Mouse (Mus musculus) layer of hippocampus, postnatal 10 days (tissue): ENCODE data around the gene Isg20l2. TPM values are rescaled to one million over a fixed set of nuclear protein-coding genes. Genes with fewer than 3 reads are reported as not detected.
A peak's percentile ranks its signal among the peaks of the same experiment; 100 is the strongest.
"Not testable (repeated sequence)": the region's sequence is repeated elsewhere in the genome, so short reads cannot be mapped to it uniquely, and the experiment has no call there.

Experiments
- DNase-seq, 2 experiments: peaks; one replicate each; pipeline ENCODE4 v3.0.0; 2021; ENCODE audit warnings: low spot score in 2 of 2
- long read RNA-seq: library from polyadenylated mRNA; stranded (forward); transcript quantifications from one replicate; pipeline ENCODE4 v2.0.0, GENCODE M21; 2023
- total RNA-seq, 2 experiments: library from RNA; stranded (reverse); gene quantifications; 2 replicates each; pipeline ENCODE4 v1.2.3; 2021

Isg20l2 gene
- 10 to 100 TPM; 17.1 to 19.0 TPM for total RNA-seq
- long read RNA-seq, transcript Isg20l2-201 (4 exons, 2,893 nt), result major isoform, 5 of 6 reads
- long read RNA-seq, partial matches to known transcripts, result 1 of 6 reads
- long read RNA-seq, other reads (novel, unspliced or antisense), result 0 of 6 reads

- DNase-seq, result peak; percentile 97 to 98
Measured at GRCm38 (mm10) chr3:87930078-87930795, at the start of gene Isg20l2, which contains the start of gene Rrnad1. Isg20l2 (plus strand) TSS chr3:87930314. Rrnad1 (minus strand) TSS chr3:87930717.

GRCm38 (mm10) chr3:87884291-87884690 is 45.8 kb upstream of the Isg20l2 start:
- no peak for DNase-seq

GRCm38 (mm10) chr3:87884708-87885251 is 45.3 kb upstream of the Isg20l2 start:
- peak; percentile 53 to 60 for DNase-seq

GRCm38 (mm10) chr3:87885281-87886003 is 44.7 kb upstream of the Isg20l2 start, which contains the start of gene Prcc:
Prcc (minus strand) TSS chr3:87885608.
- peak; percentile 84 to 87 for DNase-seq

GRCm38 (mm10) chr3:87886004-87886365 is 44.1 kb upstream of the Isg20l2 start:
- DNase-seq, result peak; percentile 40 to 65

- peak in 1 of 2 experiments; percentile 21 for DNase-seq
Measured at GRCm38 (mm10) chr3:87886416-87886815, 43.7 kb upstream of the Isg20l2 start.

- DNase-seq, result not testable (repeated sequence)
Measured at GRCm38 (mm10) chr3:87887400-87887799, 42.7 kb upstream of the Isg20l2 start.

GRCm38 (mm10) chr3:87891481-87891880 is 38.6 kb upstream of the Isg20l2 start:
- no peak for DNase-seq

- DNase-seq, result no peak
Measured at GRCm38 (mm10) chr3:87893367-87893905, 36.7 kb upstream of the Isg20l2 start.

- DNase-seq, result no peak
Measured at GRCm38 (mm10) chr3:87899266-87899665, 30.8 kb upstream of the Isg20l2 start.

- DNase-seq, result no peak
Measured at GRCm38 (mm10) chr3:87899776-87900175, 30.3 kb upstream of the Isg20l2 start.

- no peak for DNase-seq
Measured at GRCm38 (mm10) chr3:87901036-87901624, 29.0 kb upstream of the Isg20l2 start.

- not testable (repeated sequence) for DNase-seq
Measured at GRCm38 (mm10) chr3:87901959-87902358, 28.2 kb upstream of the Isg20l2 start.

- no peak for DNase-seq
Measured at GRCm38 (mm10) chr3:87903821-87904220, 26.3 kb upstream of the Isg20l2 start.

GRCm38 (mm10) chr3:87905880-87906485 is 24.1 kb upstream of the Isg20l2 start, which contains the start of gene Hdgf:
Hdgf (plus strand) TSS chr3:87906321.
- peak; percentile 90 to 94 for DNase-seq

GRCm38 (mm10) chr3:87906601-87906980 is 23.5 kb upstream of the Isg20l2 start:
- peak; percentile 63 to 73 for DNase-seq

- DNase-seq, result peak in 1 of 2 experiments; percentile 46
Measured at GRCm38 (mm10) chr3:87906981-87907857, 22.9 kb upstream of the Isg20l2 start.

- DNase-seq, result peak in 1 of 2 experiments; percentile 11
Measured at GRCm38 (mm10) chr3:87907906-87908305, 22.2 kb upstream of the Isg20l2 start.

GRCm38 (mm10) chr3:87909381-87909780 is 20.7 kb upstream of the Isg20l2 start:
- DNase-seq, result peak in 1 of 2 experiments; percentile 9
